ENCODE assay signal across 25 mouse cellular contexts in the genomic region with DNA sequence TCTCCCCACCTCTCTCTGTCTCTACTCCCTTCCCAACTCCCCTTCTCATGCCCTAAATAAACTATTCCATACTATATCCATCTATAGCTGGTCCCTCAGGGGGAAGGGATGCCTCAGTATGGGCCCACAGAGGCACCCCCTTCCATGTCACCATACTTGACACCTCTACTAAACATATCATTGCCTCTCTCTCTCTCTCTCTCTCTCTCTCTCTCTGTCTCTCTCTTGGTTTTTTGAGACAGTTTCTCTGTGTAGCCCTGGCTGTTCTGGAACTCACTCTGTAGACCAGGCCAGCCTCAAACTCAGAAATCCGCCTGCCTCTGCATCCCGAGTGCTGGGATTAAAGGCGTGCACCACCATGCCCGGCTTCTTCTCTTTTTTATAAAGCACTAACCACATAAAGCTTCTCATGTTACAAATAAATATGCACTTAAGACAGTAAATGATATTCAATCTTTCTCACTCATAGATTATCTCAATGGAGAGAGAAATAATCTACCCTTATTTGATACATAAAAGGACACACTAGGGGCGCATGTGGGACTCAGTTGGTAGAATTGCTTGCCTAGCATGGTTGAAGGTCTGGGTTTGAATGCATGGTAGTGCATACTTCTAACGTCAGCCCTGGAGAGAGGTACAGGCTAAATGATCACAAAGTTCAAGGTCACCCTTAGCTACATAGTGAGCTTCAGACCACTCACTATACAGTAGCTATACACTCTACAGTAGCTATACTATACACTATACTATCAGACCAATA.
"Had no signal": no experiment of that assay in that cellular context is flagged by ENCODE, and none has a peak within 500 bp of the region (broad histone marks: within the 10 kb centered on the region; RNA-seq: fewer than 3 reads in every experiment).

No protein-coding gene starts in this region.

- H3K4me2 ChIP-seq: kidney, embryonic 15.5 days; liver, embryonic 11.5 days; lung, embryonic 15.5 days; neural tube, embryonic 12.5 days; neural tube, embryonic 15.5 days had no signal

- H3K9ac ChIP-seq: kidney, embryonic 15.5 days; liver, embryonic 14.5 days; lung, embryonic 15.5 days; neural tube, embryonic 12.5 days; neural tube, embryonic 15.5 days had no signal

- H3K36me3 ChIP-seq: kidney, embryonic 15.5 days; lung, embryonic 15.5 days had no signal

- DNase-seq: kidney, adult 11 months; kidney, adult 8-10 months; kidney, postnatal 10 days; kidney, postnatal 36 days; layer of hippocampus, postnatal 36 days; left cerebral cortex, postnatal 4 days; lung, adult 18-20 months; lung, postnatal 36 days; midbrain, embryonic 14.5 days; right cerebral cortex, adult 18-20 months; right cerebral cortex, postnatal 14 days; right cerebral cortex, postnatal 4 days; thymus, adult 2 months; thymus, postnatal 14 days; thymus, postnatal 4 days had no signal

- H3K4me1 ChIP-seq: kidney, embryonic 15.5 days; lung, embryonic 15.5 days; neural tube, embryonic 12.5 days; neural tube, embryonic 15.5 days had no signal

- H3K27ac ChIP-seq: kidney, embryonic 15.5 days; left cerebral cortex, adult 2 months; liver, embryonic 14.5 days; lung, embryonic 15.5 days; midbrain, embryonic 10.5 days; neural tube, embryonic 12.5 days; neural tube, embryonic 15.5 days; stomach, postnatal 0 days had no signal

- H3K9me3 ChIP-seq: lung, embryonic 15.5 days; neural tube, embryonic 12.5 days had no signal

- H3K27me3 ChIP-seq: kidney, embryonic 15.5 days; lung, embryonic 15.5 days; megakaryocyte, embryonic 14.5 days; neural tube, embryonic 12.5 days; neural tube, embryonic 15.5 days had no signal

- H3K4me3 ChIP-seq: kidney, embryonic 15.5 days; left cerebral cortex, adult 2 months; lung, embryonic 15.5 days; megakaryocyte, embryonic 14.5 days; midbrain, embryonic 10.5 days; neural tube, embryonic 12.5 days; neural tube, embryonic 15.5 days had no signal
